Mouse (Mus musculus) duodenum, adult 2 months (tissue): ENCODE results near the gene Adat1. TPM values are rescaled to one million over a fixed set of nuclear protein-coding genes. Genes with fewer than 3 reads are reported as not detected.

Experiments
- polyA plus RNA-seq: library from polyadenylated mRNA; depleted of rRNA; stranded (reverse); fragments of >200 nt; gene quantifications from 2 replicates; pipeline ENCODE4 v1.2.3, GENCODE M21; 2012; ENCODE audit warnings: low replicate concordance; rRNA removed

Adat1 gene
- polyA plus RNA-seq = 0.52 and 1.1 TPM in 2 replicates

DNA sequence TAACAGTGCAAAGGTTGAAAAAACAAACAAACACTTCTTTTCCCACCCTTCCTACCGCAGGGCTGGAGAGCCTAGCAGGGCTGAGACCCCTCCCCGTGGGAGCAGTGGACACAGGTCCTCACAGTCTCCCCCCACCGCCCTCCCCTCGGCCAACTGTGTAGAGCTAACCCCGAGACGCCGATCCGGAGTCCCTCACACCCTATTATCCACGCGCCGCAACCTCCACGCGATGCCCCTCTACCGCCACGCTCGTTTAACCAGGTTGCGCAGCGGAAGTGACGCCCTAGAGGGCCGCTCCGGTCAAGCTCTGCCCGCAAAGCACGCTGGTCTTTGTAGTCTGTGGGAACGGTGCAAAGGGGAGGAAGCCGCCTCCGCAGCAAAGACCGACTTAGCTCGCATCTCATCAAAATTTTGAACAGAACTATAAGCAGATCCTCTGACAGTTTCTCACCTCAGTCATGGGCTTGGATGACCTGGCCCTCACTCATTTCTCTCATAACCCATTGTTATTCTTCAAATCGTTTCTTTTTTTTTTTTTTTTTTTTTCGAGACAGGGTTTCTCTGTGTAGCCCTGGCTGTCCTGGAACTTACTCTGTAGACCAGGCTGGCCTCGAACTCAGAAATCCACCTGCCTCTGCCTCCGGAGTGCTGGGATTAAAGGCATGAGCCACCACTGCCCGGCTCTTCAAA is at the start of gene Adat1:
Gene Adat1, minus strand, starts transcription at position 290 of the 690 bp plus-strand sequence.

DNA sequence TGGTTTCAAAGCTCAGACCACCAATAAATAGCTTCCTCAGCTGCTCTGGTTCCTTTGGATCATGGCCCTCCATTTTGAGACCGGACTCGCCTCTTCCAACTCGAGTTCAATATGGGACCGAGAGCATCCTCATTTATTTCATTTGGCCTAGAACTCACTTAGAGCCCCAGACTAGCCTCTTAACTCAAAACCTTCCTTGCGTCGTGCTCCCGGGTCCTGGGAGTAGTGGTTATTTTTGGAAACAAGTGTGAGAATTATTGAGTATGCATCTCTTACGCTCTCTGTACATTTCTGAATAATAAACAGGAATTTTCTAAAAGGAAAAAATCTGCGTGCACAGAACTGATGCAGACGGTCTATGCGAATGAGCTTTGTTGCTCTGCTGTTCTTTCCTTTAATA is 22.8 kb upstream of the Adat1 start, which contains the start of gene Gm6793:
Gene Gm6793, minus strand, starts transcription at position 101 of the 400 bp plus-strand sequence.

GRCm38 (mm10) chr8:112010997-112011815 is 19.1 kb upstream of the Adat1 start, which contains the start of the genes Kars and Terf2ip:
TSS of gene Kars (minus strand) at chr8:112011323.
TSS of gene Terf2ip (plus strand) at chr8:112011398.

GRCm38 (mm10) chr8:111940171-111941100 is 51.7 kb downstream of the Adat1 start, which contains the start of gene Gabarapl2:
TSS of gene Gabarapl2 (plus strand) at chr8:111940703.

DNA sequence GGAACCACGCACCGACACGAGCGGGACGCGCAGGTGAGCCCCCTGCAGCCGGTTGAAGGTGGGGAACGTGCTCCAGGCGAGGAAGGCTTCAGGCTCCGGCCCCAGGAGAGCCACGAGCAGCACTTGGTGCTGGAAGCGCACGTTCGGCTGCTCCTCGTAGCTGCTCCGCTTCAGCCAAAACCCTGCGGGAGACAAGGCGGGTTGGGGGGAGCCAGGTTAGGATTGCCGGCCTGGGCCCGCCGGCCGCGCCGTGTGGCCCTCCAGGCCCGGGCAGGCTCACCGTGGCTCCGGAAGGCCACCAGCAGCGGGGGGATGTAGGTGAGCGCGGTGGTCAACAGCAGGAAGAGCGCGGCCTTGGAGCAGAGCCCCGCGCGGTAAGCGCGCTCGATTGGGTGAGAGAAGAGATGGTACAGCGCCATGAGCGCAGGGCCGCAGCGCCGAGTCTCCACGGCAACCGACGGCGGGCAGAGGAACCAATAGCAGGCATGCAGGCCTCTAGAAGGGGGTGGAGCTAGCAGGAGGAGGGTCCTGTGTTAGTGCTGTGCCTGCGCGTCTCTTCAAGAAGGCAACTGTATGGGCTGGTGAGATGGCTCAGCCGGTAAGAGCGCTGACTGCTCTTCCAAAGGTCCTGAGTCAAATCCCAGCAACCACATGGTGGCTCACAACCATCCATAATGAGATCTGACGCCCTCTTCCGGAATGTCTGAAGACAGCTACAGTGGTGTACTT is 58.6 kb downstream of the Adat1 start, which contains the start of gene Tmem231:
Gene Tmem231, minus strand, starts transcription at position 534 of the 729 bp plus-strand sequence.

Other genes with a start within 250 kb of the Adat1 start
- 107 and 191 TPM in 2 replicates for gene Bcar1, start 248.5 kb downstream of the Adat1 start, polyA plus RNA-seq
- gene Cfdp1, start 138.0 kb downstream of the Adat1 start, polyA plus RNA-seq = 0.20 and 0.54 TPM in 2 replicates
- 2.4 and 5.3 TPM in 2 replicates for gene Tmem170, start 115.6 kb downstream of the Adat1 start, polyA plus RNA-seq
- gene Chst5, start 81.9 kb downstream of the Adat1 start, polyA plus RNA-seq = 0.15 and 0.17 TPM in 2 replicates
- gene Tmem231, start 58.4 kb downstream of the Adat1 start, polyA plus RNA-seq = 0.92 and 1.2 TPM in 2 replicates
- gene Gabarapl2, start 51.6 kb downstream of the Adat1 start, polyA plus RNA-seq = 8.8 and 11.4 TPM in 2 replicates
- gene Kars, start 19.0 kb upstream of the Adat1 start, polyA plus RNA-seq = 19.8 and 22.3 TPM in 2 replicates
- 4.5 and 5.8 TPM in 2 replicates for gene Terf2ip, start 19.1 kb upstream of the Adat1 start, polyA plus RNA-seq
- gene Gm6793, start 22.7 kb upstream of the Adat1 start, polyA plus RNA-seq = not detected in 2 replicates